Comparison of ENCODE assay signal across 9 mouse cellular contexts in the genomic region with DNA sequence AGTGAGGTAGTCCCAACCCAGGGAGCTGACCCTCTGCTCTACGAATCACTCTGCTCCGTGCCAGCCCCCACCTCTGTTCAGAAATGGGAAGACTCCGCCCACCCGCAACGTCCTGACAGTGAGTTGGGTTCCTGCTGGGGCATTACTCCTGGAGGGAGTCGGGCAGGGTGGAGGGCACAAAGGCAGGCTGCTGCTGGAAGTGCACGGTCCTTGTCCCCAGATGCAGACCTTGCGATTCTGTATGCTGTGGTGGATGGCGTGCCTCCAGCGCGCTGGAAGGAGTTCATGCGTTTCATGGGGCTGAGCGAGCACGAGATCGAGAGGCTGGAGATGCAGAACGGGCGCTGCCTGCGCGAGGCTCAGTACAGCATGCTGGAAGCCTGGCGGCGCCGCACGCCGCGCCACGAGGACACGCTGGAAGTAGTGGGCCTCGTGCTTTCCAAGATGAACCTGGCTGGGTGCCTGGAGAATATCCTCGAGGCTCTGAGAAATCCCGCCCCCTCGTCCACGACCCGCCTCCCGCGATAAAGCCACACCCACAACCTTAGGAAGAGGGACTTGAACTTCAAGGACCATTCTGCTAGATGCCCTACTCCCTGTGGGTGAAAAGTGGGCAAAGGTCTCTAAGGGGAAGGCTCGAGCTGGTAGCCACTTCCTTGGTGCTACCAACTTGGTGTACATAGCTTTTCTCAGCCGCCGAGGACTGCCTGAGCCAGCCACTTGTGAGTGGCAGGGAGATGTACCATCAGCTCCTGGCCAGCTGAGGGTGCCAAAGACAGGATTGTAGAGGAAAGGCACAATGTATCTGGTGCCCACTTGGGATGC. TPM values are rescaled to one million over a fixed set of nuclear protein-coding genes. Genes with fewer than 3 reads are reported as not detected.
DNase-seq lines count a peak whose midpoint lies in the region; ATAC-seq and TF ChIP-seq lines count a peak whose summit lies in the region.
"Had no signal": no experiment of that assay in that cellular context is flagged by ENCODE, and none has a peak within 500 bp of the region (broad histone marks: within the 10 kb centered on the region; RNA-seq: fewer than 3 reads in every experiment).

No protein-coding gene starts in this region.

- H3K9me3 ChIP-seq in forebrain, embryonic 11.5 days (ENCODE audit: control insufficient read depth, low read length) = no peaks in the 10 kb centered on the region
- no peaks in the 10 kb centered on the region for H3K9me3 ChIP-seq in intestine, embryonic 16.5 days (ENCODE audit: control insufficient read depth, low read length)
- H3K9me3 ChIP-seq in lung, postnatal 0 days (ENCODE audit: low read length) = no peaks in the 10 kb centered on the region
- no peaks in the 10 kb centered on the region for H3K9me3 ChIP-seq in stomach, postnatal 0 days (ENCODE audit: control insufficient read depth, low read length)

- peak; percentile 53 to 61 for DNase-seq in layer of hippocampus, postnatal 10 days (ENCODE audit: low spot score in 2 of 2)
- no peak for DNase-seq in layer of hippocampus, adult 11-12 months (ENCODE audit: low spot score)
- peak; percentile 56 for DNase-seq in MN1 (ENCODE audit: low spot score)
- no peak for DNase-seq in forebrain, embryonic 11.5 days (ENCODE audit: low spot score)
- DNase-seq in lung, postnatal 0 days (ENCODE audit: low spot score) = peak; percentile 77
- peak; percentile 61 for DNase-seq in stomach, postnatal 0 days (ENCODE audit: low spot score)

- H3K4me2 ChIP-seq in forebrain, embryonic 11.5 days (ENCODE audit: low read depth, low read length, severe bottlenecking) = peak overlapping the region; percentile 37
- H3K4me2 ChIP-seq in intestine, embryonic 16.5 days (ENCODE audit: low read depth, low read length) = no peak overlapping the region
- H3K4me2 ChIP-seq in lung, postnatal 0 days (replicated peaks; ENCODE audit: low read depth, low read length) = no peak overlapping the region
- no peak overlapping the region for H3K4me2 ChIP-seq in stomach, postnatal 0 days (replicated peaks; ENCODE audit: low read depth)

- H3K27me3 ChIP-seq in forebrain, embryonic 11.5 days (ENCODE audit: control insufficient read depth, insufficient read depth, low read length) = peaks cover 27% of the 10 kb centered on the region
- H3K27me3 ChIP-seq in intestine, embryonic 16.5 days (replicated peaks; ENCODE audit: control insufficient read depth, insufficient read depth, low read length) = no peaks in the 10 kb centered on the region
- H3K27me3 ChIP-seq in lung, postnatal 0 days (replicated peaks; ENCODE audit: insufficient read depth, low read length) = no peaks in the 10 kb centered on the region
- no peaks in the 10 kb centered on the region for H3K27me3 ChIP-seq in stomach, postnatal 0 days (ENCODE audit: control insufficient read depth, insufficient read depth, low read length)

- H3K9ac ChIP-seq in forebrain, embryonic 11.5 days (ENCODE audit: low read length) = no peak overlapping the region
- no peak overlapping the region for H3K9ac ChIP-seq in intestine, embryonic 16.5 days (ENCODE audit: low read depth, low read length)
- H3K9ac ChIP-seq in lung, postnatal 0 days (replicated peaks; ENCODE audit: low read depth) = no peak overlapping the region; the same call in 1 of the 2 replicates
- no peak overlapping the region for H3K9ac ChIP-seq in stomach, postnatal 0 days (ENCODE audit: low read length)

- TF ChIP-seq EP300 in lung, postnatal 0 days (IDR thresholded peaks at IDR 0.05) = no peak
- no peak for TF ChIP-seq EP300 in stomach, postnatal 0 days (optimal IDR thresholded peaks at IDR 0.05)

- H3K36me3 ChIP-seq in forebrain, embryonic 11.5 days (ENCODE audit: control insufficient read depth, insufficient read depth, low read length) = no peaks in the 10 kb centered on the region
- H3K36me3 ChIP-seq in intestine, embryonic 16.5 days (ENCODE audit: control insufficient read depth, insufficient read depth, low read length) = peaks cover 30% of the 10 kb centered on the region
- peaks cover 35% of the 10 kb centered on the region; the same call in 1 of the 2 replicates for H3K36me3 ChIP-seq in lung, postnatal 0 days (ENCODE audit: insufficient read depth, low read length)
- H3K36me3 ChIP-seq in stomach, postnatal 0 days (ENCODE audit: control insufficient read depth, insufficient read depth, low read length) = peaks cover 43% of the 10 kb centered on the region

- H3K4me1 ChIP-seq in forebrain, embryonic 11.5 days (replicated peaks; ENCODE audit: control insufficient read depth, insufficient read depth, low read length) = peaks cover 6% of the 10 kb centered on the region; the same call in 1 of the 2 replicates
- peaks cover 31% of the 10 kb centered on the region for H3K4me1 ChIP-seq in intestine, embryonic 16.5 days (ENCODE audit: control insufficient read depth, insufficient read depth, low read length)
- H3K4me1 ChIP-seq in lung, postnatal 0 days (ENCODE audit: insufficient read depth, low read depth, low read length) = no peaks in the 10 kb centered on the region
- H3K4me1 ChIP-seq in stomach, postnatal 0 days (replicated peaks; ENCODE audit: control insufficient read depth, insufficient read depth) = peaks cover 2% of the 10 kb centered on the region; the same call in 1 of the 2 replicates

- TF ChIP-seq CTCF in lung, postnatal 0 days (IDR thresholded peaks at IDR 0.05) = peak; percentile 69
- TF ChIP-seq CTCF in stomach, postnatal 0 days (IDR thresholded peaks at IDR 0.05; ENCODE audit: low read depth) = peak; percentile 67

- H3K27ac ChIP-seq in forebrain, embryonic 11.5 days (ENCODE audit: low read depth, low read length) = no peak overlapping the region
- 0 out of 2 replicates have a peak overlapping the region, but pooled peaks have one; percentile 2 for H3K27ac ChIP-seq in intestine, embryonic 16.5 days (ENCODE audit: low read length)
- H3K27ac ChIP-seq in lung, postnatal 0 days (ENCODE audit: low read length) = no peak overlapping the region
- no peak overlapping the region for H3K27ac ChIP-seq in stomach, postnatal 0 days (replicated peaks)

- ATAC-seq in forebrain, embryonic 11.5 days (replicated peaks; ENCODE audit: low FRiP score) = peak; percentile 34; the same call in 1 of the 2 replicates
- peak; percentile 27 for ATAC-seq in intestine, embryonic 16.5 days
- ATAC-seq in lung, postnatal 0 days = peak; percentile 63
- peak; percentile 27; the same call in 1 of the 2 replicates for ATAC-seq in stomach, postnatal 0 days (ENCODE audit: low FRiP score, low TSS enrichment)
- ATAC-seq in erythroblast, adult 5-6 weeks (replicated peaks; ENCODE audit: low FRiP score, poor library complexity, severe bottlenecking) = no peak

- 0 out of 2 replicates have a peak overlapping the region, but pooled peaks have one; percentile 3 for H3K4me3 ChIP-seq in forebrain, embryonic 11.5 days (ENCODE audit: low read depth, low read length)
- H3K4me3 ChIP-seq in intestine, embryonic 16.5 days (ENCODE audit: low read length) = no peak overlapping the region
- no peak overlapping the region for H3K4me3 ChIP-seq in lung, postnatal 0 days (ENCODE audit: low read depth, low read length)
- no peak overlapping the region for H3K4me3 ChIP-seq in stomach, postnatal 0 days (ENCODE audit: low read depth, low read length)

- WGBS in forebrain, embryonic 11.5 days = 8% methylated on average over 38 of the region's 38 CpGs
- 45% methylated on average over 38 of the region's 38 CpGs for WGBS in intestine, embryonic 16.5 days
- 42% methylated on average over 38 of the region's 38 CpGs for WGBS in lung, postnatal 0 days
- 46% methylated on average over 38 of the region's 38 CpGs for WGBS in stomach, postnatal 0 days

RNA-seq across cellular contexts. Expression of a gene that starts 12.5 kb away (rescaled TPM):
- 10 to 100 TPM; 12.6 to 13.8 TPM for total RNA-seq in layer of hippocampus, postnatal 10 days (2021)
- polyA plus RNA-seq in forebrain, embryonic 11.5 days (2014; fragmentation: Nextera tagmentation; extraction: Ambion mirVana) = 24.0 and 25.9 TPM in 2 replicates
- 90.0 and 95.3 TPM in 2 replicates for polyA plus RNA-seq in intestine, embryonic 16.5 days (2015; fragmentation: Nextera tagmentation; extraction: Ambion mirVana)
- polyA plus RNA-seq in lung, postnatal 0 days (2015; fragmentation: Nextera tagmentation; extraction: Ambion mirVana) = 107 and 108 TPM in 2 replicates
- polyA plus RNA-seq in stomach, postnatal 0 days (2015; fragmentation: Nextera tagmentation; extraction: Ambion mirVana) = 75.3 and 77.7 TPM in 2 replicates
- total RNA-seq in erythroblast, adult 5-6 weeks (2015; ENCODE audit: low replicate concordance) = 18.8 and 24.8 TPM in 2 replicates
- 7.2 and 13.8 TPM in 2 replicates for total RNA-seq in erythroblast, adult 5-6 weeks (2017; ENCODE audit: low replicate concordance)

RNA-seq across cellular contexts. Expression of a gene that starts 18.9 kb away (rescaled TPM):
- under 1 TPM in 1 of 2 experiments, not detected in 1; 0.14 TPM for total RNA-seq in layer of hippocampus, postnatal 10 days (2021)
- polyA plus RNA-seq in forebrain, embryonic 11.5 days (2014; fragmentation: Nextera tagmentation; extraction: Ambion mirVana) = 0.12 and 0.19 TPM in 2 replicates
- polyA plus RNA-seq in intestine, embryonic 16.5 days (2015; fragmentation: Nextera tagmentation; extraction: Ambion mirVana) = 13.2 and 19.1 TPM in 2 replicates
- 0.50 and 0.82 TPM in 2 replicates for polyA plus RNA-seq in lung, postnatal 0 days (2015; fragmentation: Nextera tagmentation; extraction: Ambion mirVana)
- 6.3 and 6.7 TPM in 2 replicates for polyA plus RNA-seq in stomach, postnatal 0 days (2015; fragmentation: Nextera tagmentation; extraction: Ambion mirVana)
- not detected in 2 replicates for total RNA-seq in erythroblast, adult 5-6 weeks (2015; ENCODE audit: low replicate concordance)
- total RNA-seq in erythroblast, adult 5-6 weeks (2017; ENCODE audit: low replicate concordance) = not detected in 2 replicates
- total RNA-seq: heart, postnatal 10 days had no signal

RNA-seq across cellular contexts. Expression of a gene that starts 41.2 kb away (rescaled TPM):
- 1 to 10 TPM; 2.5 to 3.5 TPM for total RNA-seq in layer of hippocampus, postnatal 10 days (2021)
- polyA plus RNA-seq in forebrain, embryonic 11.5 days (2014; fragmentation: Nextera tagmentation; extraction: Ambion mirVana) = 0.21 and 0.28 TPM in 2 replicates
- polyA plus RNA-seq in intestine, embryonic 16.5 days (2015; fragmentation: Nextera tagmentation; extraction: Ambion mirVana) = 5.0 and 7.6 TPM in 2 replicates
- polyA plus RNA-seq in lung, postnatal 0 days (2015; fragmentation: Nextera tagmentation; extraction: Ambion mirVana) = 106 and 123 TPM in 2 replicates
- 18.5 and 20.6 TPM in 2 replicates for polyA plus RNA-seq in stomach, postnatal 0 days (2015; fragmentation: Nextera tagmentation; extraction: Ambion mirVana)
- 4.6 and 7.9 TPM in 2 replicates for total RNA-seq in erythroblast, adult 5-6 weeks (2015; ENCODE audit: low replicate concordance)
- total RNA-seq in erythroblast, adult 5-6 weeks (2017; ENCODE audit: low replicate concordance) = not detected in 2 replicates

RNA-seq across cellular contexts. Expression of a gene that starts 48.0 kb away (rescaled TPM):
- total RNA-seq in layer of hippocampus, postnatal 10 days (2021) = 10 to 100 TPM; 11.1 to 13.0 TPM
- polyA plus RNA-seq in forebrain, embryonic 11.5 days (2014; fragmentation: Nextera tagmentation; extraction: Ambion mirVana) = 15.6 and 16.6 TPM in 2 replicates
- 106 and 107 TPM in 2 replicates for polyA plus RNA-seq in intestine, embryonic 16.5 days (2015; fragmentation: Nextera tagmentation; extraction: Ambion mirVana)
- polyA plus RNA-seq in lung, postnatal 0 days (2015; fragmentation: Nextera tagmentation; extraction: Ambion mirVana) = 96.7 and 100 TPM in 2 replicates
- 71.5 and 73.0 TPM in 2 replicates for polyA plus RNA-seq in stomach, postnatal 0 days (2015; fragmentation: Nextera tagmentation; extraction: Ambion mirVana)
- total RNA-seq in erythroblast, adult 5-6 weeks (2015; ENCODE audit: low replicate concordance) = 7.1 and 10.9 TPM in 2 replicates
- 2.6 and 7.2 TPM in 2 replicates for total RNA-seq in erythroblast, adult 5-6 weeks (2017; ENCODE audit: low replicate concordance)

Comparison
In these comparisons a context has a peak if more than half of its experiments do, and no peak if none do; other contexts are left out.
1. DNase-seq: peak in layer of hippocampus, postnatal 10 days (2 of 2), MN1 (single experiment), lung, postnatal 0 days (single experiment) and stomach, postnatal 0 days (single experiment); none in layer of hippocampus, adult 11-12 months (single experiment) and forebrain, embryonic 11.5 days (single experiment).